Mouse (Mus musculus) CD4-positive, CD25-positive, alpha-beta regulatory T cell, adult 2 months (primary cell): ENCODE measurements around the gene Zglp1.
"Not testable (repeated sequence)": the region's sequence is repeated elsewhere in the genome, so short reads cannot be mapped to it uniquely, and the experiment has no call there.

Source experiments
- DNase-seq: peaks from one replicate; pipeline ENCODE4 v3.0.0-alpha.2; 2012; ENCODE audit warnings: low read depth, low spot score

Gene Zglp1

DNA sequence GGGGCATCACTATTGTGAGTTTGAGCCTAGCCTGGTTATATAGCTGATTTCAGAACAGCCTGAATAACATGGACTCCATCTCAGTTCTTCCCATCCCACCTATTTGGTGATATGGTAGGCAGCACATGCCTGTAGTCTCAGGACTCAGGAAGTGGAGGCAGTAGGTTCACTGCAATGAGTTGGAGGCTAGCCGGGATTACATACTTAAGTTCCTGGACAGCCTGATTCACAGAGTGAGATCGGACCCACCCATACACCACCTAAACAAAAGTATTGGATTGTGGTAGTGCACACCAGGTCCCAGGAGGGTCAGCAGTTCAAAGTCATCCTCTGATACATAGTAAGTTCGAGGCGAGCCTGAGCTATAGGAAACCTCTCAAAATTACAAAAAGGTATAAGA, 5.7 kb upstream of the Zglp1 start:
- no peak for DNase-seq

DNA sequence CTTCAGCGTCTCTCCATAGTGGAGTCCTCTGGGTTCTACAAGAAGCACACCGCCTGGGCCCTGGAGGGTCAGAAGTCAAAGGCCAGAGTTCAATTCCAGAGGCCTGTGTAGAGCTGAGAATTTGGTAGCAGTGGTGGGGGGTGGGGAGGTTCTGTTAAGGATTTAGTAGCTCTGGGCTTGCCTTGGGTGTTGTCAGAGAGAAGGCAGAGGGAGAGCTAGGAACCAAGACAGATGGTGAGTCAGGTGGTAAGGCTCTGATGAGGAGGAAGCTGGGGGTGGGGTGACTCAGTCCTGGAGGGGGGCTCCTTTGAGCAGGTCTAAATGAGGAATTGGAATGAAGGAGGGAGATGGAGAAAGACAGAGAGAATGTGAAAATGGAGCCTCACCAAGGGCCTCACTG, 4.0 kb downstream of the Zglp1 start:
- no peak for DNase-seq

DNA sequence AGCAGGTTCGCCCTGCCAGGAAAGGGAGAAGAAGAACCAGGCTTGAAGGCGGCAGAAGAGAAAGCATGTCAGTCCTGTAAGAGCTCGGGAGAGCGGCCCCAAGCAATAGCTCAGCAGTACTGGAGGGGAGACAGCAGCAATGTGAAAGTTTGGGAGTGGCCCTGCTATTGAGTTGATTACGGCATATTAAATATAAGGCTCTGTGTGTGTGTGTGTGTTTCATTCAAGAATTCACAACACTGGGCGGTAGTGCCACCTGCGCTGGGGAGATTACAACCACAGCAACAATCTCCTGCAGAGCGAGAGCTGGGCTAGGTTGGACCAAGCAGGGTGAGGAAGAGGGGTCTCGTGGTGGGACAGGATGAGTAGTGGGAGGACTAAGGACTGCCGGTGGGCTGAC, 15.3 kb downstream of the Zglp1 start:
- no peak for DNase-seq

DNA sequence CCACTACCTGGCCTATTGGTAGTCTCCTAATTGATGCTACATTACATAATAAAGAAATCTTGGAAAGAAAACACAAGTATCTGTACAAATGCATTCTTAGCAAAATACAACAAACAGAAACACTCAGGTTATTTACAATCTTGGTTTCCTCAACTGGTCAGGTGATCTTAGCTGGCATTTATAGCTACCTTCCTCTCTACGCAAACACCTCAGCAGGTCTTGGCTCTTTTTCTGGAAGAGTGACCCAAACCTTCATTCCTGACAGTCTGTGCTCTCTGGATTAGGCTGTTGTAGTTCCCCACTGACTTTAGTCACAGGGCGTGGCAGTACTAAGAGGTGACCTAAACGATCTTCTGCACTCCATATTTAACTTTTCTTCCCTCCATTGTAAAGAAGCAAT, 21.7 kb downstream of the Zglp1 start:
- no peak for DNase-seq

DNA sequence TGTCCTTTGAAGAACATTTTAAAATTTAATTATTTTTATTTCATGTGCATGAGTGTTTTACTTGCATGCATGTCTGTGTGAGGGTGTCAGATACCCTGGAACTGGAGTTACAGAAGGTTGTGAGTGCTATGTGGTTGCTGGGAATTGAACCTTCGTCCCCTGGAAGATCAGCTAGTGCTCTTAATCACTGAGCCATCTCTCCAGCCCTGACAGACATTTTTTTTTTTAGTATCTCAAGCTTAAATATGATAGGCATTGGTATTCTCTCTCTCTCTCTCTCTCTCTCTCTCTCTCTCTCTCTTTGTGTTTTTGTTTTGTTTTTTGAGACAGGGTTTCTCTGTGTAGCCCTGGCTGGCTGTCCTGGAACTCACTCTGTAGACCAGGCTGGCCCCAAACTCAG, 22.1 kb downstream of the Zglp1 start:
- DNase-seq: not testable (repeated sequence)

DNA sequence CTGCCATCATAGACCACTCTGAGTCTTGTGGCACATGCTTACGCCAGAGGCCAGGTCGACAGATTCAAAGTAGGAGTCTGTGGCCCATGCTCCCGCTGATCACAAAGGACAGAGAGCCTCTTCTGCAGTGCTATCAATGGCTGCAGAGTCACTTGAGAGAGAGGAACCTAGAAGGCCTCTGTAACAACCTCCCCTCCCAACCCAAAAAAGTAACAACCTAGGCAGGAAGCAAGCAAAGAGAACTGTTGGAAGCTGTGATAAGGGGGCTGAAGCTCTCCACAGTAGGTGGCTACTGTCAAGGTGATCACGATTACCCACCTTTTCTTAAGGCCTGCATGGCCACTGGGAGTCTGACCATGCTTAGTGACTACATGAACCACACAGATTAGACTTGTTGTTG, 23.3 kb downstream of the Zglp1 start:
- no peak for DNase-seq

DNA sequence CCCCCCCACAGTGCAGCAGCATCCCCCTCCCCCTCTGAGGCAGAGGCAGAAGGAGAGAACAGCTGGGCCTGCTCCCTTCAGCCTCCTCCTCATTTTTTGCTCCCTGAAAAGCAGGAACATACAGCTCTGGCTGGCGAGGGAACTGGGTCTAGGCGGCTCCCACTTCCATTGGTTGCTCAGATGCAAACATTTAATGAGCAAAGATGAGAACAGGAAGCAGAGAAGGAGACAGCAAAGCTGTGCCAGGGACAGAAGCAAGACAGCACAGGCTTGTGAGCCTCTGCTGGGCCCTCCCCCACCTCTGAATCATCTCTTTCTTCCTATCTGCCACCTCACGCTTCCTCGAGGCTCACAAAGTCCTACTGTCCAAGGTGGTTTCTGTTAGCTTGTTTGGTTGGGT, 25.6 kb downstream of the Zglp1 start:
- DNase-seq: no peak

DNA sequence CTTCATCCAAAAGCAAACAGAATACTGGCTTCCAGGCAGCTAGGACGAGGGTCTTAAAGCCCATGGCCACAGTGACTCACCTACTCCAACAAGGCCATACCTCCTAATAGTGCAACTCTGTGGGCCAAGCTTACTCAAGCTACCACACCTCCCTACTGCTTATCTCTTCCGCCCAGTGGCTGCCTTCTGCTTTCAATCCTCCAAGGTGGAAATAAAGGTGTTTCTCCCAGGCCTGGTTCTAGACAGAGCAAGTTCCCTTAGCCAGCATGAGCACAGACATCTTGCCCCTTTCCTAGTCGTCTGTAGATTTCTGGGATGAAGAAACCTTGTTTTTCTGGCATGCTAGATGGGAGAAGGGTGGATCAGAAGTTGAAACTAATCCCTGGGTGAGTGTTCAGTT, 27.1 kb downstream of the Zglp1 start:
- no peak for DNase-seq

DNA sequence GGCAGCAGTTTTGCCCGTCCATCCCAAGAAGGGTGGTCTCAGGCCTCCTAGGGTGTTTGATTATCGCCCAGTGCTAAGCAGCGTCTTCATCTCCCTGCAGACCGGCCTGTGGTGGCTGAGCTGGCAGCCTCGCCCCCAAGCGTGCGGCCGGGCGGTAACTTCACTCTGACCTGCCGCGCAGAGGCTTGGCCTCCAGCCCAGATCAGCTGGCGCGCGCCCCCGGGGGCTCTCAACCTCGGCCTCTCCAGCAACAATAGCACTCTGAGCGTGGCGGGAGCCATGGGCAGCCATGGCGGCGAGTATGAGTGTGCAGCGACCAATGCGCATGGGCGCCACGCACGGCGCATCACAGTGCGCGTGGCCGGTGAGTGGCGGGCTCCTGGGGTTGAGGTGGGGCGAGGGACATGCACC, 29.4 kb downstream of the Zglp1 start:
- no peak for DNase-seq

DNA sequence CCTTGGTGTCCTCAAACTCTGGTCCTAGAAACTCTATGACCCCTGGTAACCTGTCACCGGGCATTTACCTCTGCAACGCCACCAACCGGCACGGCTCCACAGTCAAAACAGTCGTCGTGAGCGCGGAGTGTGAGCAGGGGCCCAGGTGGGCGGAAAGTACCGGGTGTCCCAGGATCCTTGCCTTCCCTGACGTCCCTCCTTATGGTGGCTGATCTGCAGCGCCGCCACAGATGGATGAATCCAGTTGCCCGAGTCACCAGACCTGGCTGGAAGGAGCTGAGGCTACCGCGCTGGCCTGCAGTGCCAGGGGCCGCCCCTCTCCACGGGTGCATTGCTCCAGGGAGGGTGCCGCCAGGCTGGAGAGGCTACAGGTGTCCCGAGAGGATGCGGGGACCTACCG, 30.2 kb downstream of the Zglp1 start:
- no peak for DNase-seq

DNA sequence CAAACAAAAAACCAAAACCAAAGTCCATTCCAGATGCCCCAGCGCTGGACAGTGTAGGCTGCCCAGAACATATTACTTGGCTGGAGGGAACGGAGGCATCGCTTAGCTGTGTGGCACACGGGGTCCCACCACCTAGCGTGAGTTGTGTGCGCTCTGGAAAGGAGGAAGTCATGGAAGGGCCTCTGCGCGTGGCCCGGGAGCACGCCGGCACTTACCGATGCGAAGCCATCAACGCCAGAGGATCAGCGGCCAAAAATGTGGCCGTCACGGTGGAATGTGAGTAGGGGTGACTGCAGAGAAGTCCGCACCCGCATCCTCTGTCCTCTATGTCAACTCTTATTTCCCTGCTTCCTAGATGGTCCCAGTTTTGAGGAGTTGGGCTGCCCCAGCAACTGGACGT, 30.7 kb downstream of the Zglp1 start:
- no peak for DNase-seq

DNA sequence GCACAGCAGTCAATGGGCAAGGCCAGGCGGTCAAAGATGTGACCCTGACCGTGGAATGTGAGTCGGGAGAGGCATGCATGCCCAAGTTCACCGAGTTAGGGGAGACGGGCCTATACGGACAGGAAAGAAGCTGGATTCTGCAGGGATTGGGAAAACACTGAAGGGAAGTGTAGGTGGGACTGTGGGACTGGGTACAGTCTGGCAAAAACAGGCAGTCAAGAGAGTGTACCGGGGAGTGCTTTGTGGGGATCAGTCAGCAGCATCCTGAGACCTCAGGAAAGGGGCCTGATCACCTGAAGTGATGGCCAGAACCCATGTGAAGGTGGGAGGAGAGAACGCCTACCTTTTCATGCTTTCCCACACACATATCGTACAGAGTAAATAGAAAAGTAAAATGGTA, 31.3 kb downstream of the Zglp1 start:
- no peak for DNase-seq

DNA sequence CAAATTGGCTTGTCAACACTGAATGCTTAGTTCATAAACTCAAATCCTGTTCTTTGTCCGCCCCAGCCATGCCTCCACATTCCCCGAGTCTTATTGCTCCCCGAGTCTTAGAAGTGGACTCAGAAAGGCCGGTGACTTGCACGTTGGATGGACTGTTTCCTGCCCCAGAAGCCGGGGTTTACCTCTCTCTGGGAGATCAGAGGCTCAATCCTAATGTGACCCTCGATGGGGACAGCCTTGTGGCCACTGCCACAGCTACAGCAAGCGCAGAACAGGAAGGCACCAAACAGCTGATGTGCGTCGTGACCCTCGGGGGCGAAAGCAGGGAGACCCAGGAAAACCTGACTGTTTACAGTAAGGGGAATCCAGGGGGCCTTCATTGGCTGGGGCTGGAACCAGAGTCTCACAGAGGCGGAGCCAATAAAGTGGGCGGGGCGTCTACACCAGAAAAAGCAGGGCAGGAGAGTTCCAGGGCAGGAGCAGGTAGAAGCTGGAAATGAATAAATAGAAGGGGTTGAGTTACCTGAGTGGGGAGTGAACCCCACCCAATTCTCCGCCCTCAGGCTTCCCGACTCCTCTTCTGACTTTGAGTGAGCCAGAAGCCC, 32.3 kb downstream of the Zglp1 start:
- DNase-seq: peak; percentile 49

DNA sequence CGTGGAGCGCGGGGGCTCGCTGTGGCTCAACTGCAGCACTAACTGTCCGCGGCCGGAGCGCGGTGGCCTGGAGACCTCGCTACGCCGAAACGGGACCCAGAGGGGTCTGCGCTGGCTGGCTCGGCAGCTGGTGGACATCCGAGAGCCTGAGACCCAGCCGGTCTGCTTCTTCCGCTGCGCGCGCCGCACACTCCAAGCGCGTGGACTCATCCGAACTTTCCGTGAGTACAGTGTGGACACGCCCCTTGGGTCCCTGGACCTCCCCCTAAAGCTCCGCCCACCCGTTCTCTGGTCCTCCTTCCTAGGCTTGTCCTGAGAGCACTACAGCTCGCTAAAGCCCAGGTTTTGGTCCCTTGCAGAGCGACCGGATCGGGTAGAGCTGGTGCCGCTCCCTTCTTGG, 33.8 kb downstream of the Zglp1 start:
- peak; percentile 92 for DNase-seq

DNA sequence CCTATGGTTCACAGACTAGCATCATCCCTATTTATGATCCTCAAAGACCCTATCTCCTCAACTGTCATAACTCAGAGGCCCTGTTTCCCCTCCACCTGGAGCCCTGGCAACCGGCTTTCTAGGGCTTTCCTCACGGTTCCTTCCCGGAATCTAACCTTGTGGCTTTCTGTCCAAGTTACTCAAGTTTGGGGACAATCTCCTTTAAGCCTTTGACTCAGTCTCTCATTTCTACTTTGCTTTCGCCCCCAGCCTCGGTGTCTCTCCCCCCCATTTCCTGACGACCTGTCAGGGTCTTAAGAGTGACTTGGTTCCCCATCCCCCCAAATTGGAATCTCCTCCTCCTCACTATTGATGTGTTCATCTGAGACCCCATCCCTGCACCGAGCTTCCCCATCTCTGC, 34.4 kb downstream of the Zglp1 start:
- DNase-seq: no peak

DNA sequence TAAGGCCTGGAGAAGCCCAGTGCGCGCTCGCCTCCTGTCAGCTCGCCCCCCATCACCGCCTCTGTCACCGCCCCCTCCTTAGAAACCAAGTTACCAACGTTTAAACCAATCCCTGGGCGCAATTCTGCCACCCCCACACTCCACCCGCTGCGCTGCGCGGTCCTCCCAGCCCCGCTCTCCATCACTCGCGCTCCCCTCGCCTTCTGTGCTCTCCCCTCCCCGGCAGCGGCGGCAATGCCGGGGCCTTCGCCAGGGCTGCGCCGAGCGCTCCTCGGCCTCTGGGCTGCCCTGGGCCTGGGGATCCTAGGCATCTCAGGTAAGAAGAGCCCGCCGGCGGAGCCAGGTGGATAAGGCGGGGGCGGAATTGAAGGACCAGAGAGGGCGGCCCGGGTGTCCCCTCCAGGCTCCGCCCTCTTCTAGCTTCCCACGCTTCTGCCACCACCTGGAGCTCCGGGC, 35.0 kb downstream of the Zglp1 start, which contains the start of gene Icam5:
Icam5 (plus strand) TSS at position 178 of the 456 bp plus-strand sequence.
- DNase-seq: peak; percentile 71

DNA sequence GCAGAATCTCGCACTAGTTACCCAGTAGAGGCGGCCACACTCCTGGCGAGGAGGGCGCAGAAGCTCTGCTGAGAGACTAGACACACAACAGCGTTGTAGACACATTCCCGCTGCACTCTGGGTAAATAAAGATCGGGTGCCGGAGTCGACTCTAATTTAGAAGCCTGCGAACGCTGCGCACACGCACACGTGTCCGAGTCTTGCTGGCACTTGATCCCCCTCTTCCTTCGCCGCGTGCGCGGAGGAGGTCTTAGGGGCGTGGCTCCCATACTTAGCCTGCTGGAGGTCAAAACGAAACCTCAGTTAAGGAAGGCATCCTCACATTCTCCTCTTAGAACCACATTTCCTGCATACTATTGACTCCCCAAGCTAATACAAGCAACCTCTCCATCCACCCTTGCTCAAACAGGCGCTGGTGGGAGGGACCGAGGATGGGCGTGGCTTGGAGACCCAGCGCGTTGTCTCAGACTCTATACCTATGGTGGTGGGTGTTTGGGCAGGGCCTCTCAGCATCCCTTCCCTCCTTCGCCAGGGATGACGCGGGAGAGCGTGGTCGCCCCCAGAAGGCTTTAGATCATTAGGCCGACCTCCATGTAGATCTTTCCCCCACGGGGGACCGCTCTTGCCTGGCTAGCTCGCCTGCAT, 35.5 kb downstream of the Zglp1 start:
- peak; percentile 84 for DNase-seq

DNA sequence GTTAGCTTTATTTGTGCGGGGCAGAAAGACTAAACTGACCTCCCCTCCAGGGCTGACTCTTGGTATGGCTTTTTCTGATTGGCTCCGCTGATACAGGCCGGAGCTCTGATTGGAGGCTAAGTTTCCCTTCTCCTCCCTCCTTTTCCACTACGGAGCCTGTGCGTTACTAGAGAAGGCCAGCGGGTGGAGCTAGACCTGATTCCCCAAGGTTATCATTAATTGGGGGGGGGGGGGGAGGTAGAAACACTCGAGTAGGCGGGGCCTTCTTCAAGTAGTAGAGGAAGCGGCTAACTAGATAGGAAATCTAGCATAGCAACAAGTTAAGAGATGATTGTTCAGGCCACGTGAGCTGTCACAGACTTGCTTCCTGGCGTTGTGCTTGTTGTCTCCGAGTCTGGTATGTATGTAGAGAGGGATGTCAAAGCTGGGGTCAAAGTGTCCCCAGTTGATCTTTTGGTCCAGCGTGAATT, 36.1 kb downstream of the Zglp1 start:
- DNase-seq: peak; percentile 97

DNA sequence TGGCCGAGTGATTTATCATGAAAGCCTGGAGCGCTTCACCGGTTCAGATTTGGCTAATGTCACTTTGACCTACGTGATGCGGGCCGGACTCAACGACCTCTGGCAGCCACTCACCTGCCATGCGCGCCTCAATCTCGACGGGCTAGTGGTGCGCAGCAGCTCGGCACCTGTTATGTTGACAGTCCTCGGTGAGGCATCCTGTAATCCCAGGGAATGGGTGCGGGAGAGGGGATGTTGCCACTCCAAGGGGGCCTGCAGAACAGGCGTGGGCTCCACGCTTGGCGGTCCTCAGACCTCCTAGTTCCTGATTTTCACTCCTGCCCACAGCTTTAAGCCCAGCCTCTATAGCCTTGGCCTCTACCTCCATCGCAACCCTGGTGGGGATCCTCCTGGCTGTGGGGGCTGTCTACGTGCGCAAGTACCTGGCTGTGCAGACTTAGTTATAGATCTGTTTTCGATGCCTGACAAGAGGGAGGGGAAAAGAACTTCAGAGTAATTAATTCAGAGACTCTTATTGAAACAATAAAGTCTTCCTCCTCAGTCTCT, 36.8 kb downstream of the Zglp1 start:
- peak; percentile 43 for DNase-seq

DNA sequence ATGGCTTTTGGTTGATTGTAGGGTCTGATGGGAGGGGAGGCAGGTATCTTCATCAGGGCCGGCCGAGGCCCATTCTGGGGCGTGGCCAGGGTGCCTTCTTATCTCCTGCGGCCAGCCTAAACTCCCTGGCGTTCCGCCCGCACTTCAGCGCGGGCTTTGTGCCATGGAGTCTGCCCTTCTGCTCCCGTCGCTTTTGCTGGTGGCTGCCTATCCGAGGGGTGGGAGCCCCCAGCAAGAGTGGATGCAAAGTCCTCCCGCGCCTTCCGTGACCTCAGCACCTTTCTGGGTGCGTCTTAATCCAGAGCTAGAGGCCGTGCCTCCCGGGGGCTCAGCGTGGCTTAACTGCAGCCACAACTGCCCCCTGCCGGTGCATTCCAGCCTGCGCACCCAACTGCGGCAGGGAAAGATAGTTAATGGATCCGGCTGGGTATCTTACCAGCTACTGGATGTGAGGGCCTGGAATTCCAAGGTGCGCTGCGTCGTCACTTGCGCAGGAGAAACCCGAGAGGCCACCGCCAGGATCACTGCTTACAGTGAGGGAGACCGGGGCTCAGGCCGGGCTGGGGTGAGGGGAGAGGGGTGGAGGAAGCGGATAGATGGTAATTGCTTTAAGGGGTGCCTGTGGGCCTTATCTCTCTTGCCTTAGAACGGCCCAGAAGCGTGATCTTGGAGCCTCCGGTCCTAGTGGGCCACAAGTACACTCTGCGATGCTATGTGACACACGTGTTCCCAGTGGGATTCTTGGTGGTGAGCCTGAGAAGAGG, 37.4 kb downstream of the Zglp1 start, which contains the start of gene Icam4:
Icam4 (plus strand) TSS at position 83 of the 764 bp plus-strand sequence.
- peak; percentile 85 for DNase-seq

DNA sequence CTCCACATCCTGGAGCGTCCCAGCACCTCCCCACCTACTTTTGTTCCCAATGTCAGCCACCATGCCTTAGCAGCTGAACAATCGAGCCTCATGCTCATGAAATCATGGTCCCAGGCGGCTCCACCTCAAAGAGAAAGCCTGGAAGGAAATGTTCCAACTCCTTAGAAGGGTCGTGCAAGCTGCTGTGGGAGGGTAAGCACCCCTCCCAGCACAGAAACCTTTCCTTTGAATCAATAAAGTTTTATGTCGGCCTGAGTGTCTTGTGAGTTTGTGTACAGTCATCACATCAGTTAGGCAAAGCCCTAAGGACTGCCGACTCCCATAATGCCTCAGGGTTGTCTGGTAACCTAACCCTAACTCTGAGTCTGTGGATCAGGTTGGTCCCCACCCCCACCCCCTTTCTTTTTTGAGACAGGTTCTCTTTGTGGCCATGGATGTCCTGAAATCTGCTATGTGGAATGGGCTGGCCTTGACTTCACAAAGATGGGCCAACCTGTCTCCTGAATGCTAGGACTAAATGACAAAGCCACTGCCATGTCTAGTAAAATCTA, 38.3 kb downstream of the Zglp1 start:
- no peak for DNase-seq

DNA sequence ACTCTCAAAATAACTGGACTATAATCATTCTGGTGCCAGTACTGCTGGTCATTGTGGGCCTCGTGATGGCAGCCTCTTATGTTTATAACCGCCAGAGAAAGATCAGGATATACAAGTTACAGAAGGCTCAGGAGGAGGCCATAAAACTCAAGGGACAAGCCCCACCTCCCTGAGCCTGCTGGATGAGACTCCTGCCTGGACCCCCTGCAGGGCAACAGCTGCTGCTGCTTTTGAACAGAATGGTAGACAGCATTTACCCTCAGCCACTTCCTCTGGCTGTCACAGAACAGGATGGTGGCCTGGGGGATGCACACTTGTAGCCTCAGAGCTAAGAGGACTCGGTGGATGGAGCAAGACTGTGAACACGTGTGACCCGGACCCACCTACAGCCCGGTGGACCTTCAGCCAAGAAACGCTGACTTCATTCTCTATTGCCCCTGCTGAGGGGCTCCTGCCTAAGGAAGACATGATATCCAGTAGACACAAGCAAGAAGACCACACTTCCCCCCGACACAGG, 39.1 kb downstream of the Zglp1 start:
- DNase-seq: no peak
